8 mouse cellular contexts compared by ENCODE assay signal in the genomic region with DNA sequence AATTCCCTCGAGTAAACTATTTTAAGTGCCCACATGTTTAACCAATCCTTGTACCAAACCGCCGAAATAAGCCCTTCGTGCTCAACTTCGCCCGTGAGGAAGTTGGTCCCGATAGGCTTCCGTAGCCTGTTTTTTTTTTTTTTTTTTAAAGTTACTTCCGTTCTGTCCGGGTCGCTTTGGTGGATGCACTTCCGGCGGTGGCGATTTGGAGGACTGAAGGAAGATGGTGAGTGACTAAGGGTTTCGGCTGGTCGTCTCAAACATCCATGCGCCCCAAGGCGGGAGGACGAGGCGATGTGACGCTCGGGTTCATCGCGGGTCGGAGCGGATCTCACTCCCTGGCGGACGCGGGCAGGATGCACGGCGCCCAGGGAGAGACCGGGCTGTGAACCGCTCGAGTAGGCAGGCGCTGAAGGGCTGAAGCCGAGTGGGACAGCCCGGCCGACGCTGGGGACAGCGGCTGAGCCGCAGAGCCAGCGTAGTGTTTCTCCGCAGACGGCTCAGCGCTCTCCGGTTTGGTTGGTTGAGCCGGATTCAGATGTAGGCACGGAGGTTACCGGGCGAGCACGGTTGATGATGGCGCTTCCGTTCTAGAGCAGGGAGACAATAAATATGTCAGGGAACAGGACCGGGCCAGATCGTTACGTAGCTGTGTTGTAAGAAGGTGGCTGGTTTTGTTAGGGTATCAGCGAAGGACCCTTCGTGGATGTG. TPM values are rescaled to one million over a fixed set of nuclear protein-coding genes. Genes with fewer than 3 reads are reported as not detected.
A peak's percentile ranks its signal among the peaks of the same experiment; 100 is the strongest.
DNase-seq lines count a peak whose midpoint lies in the region; ATAC-seq lines count a peak whose summit lies in the region.

A gene (plus strand): TSS at position 169 of the 711 bp plus-strand sequence.

- H3K36me3 ChIP-seq in forebrain, embryonic 13.5 days (ENCODE audit: poor library complexity, severe bottlenecking): peaks cover 30% of the 10 kb centered on the region
- peaks cover 27% of the 10 kb centered on the region for H3K36me3 ChIP-seq in neural tube, embryonic 15.5 days

- no peaks in the 10 kb centered on the region for H3K9me3 ChIP-seq in forebrain, embryonic 13.5 days (replicated peaks)
- H3K9me3 ChIP-seq in neural tube, embryonic 15.5 days (replicated peaks): no peaks in the 10 kb centered on the region

- H3K4me3 ChIP-seq in forebrain, embryonic 13.5 days: peak within 1 kb of the TSS; percentile 94
- H3K4me3 ChIP-seq in neural tube, embryonic 15.5 days (replicated peaks): peak within 1 kb of the TSS; percentile 81

- H3K4me1 ChIP-seq in forebrain, embryonic 13.5 days: peaks cover 19% of the 10 kb centered on the region
- peaks cover 25% of the 10 kb centered on the region for H3K4me1 ChIP-seq in neural tube, embryonic 15.5 days

- H3K27me3 ChIP-seq in forebrain, embryonic 13.5 days: no peaks in the 10 kb centered on the region
- no peaks in the 10 kb centered on the region for H3K27me3 ChIP-seq in neural tube, embryonic 15.5 days (replicated peaks)

- DNase-seq in ES-CJ7 (ENCODE audit: low read depth, low spot score): peak; percentile 95
- peak; percentile 87 to 91 for DNase-seq in heart, postnatal 10 days
- peak; percentile 67 for DNase-seq in large intestine, adult 2 months (ENCODE audit: low read depth, low spot score)
- peak; percentile 75 to 84 for DNase-seq in lung, adult 18-20 months
- peak; percentile 83 for DNase-seq in testis, postnatal 14 days (ENCODE audit: low spot score)

- ATAC-seq in cerebellum, adult (ENCODE audit: insufficient number of reproducible peaks, low FRiP score, low TSS enrichment): peak; percentile 83
- peak; percentile 84 for ATAC-seq in forebrain, embryonic 13.5 days
- peak; percentile 87 for ATAC-seq in neural tube, embryonic 15.5 days (ENCODE audit: low FRiP score)

- H3K27ac ChIP-seq in forebrain, embryonic 13.5 days: peak within 1 kb of the TSS; percentile 83
- H3K27ac ChIP-seq in neural tube, embryonic 15.5 days (replicated peaks): peak within 1 kb of the TSS; percentile 92

- intact Hi-C loops in heart, postnatal 10 days (cut with DNase I): loop anchor here (5.0 kb wide), 1 partner anchor 143 kb away; no protein-coding TSS in a partner anchor

- peak within 1 kb of the TSS; percentile 93 for H3K4me2 ChIP-seq in forebrain, embryonic 13.5 days
- peak within 1 kb of the TSS; percentile 67 for H3K4me2 ChIP-seq in neural tube, embryonic 15.5 days

- WGBS in forebrain, embryonic 13.5 days: under 1% methylated on average over 58 of the region's 58 CpGs
- under 1% methylated on average over 58 of the region's 58 CpGs for WGBS in large intestine, adult 2 months
- WGBS in neural tube, embryonic 15.5 days: under 1% methylated on average over 58 of the region's 58 CpGs

- peak within 1 kb of the TSS; percentile 95 for H3K9ac ChIP-seq in forebrain, embryonic 13.5 days
- peak within 1 kb of the TSS; percentile 93 for H3K9ac ChIP-seq in neural tube, embryonic 15.5 days (replicated peaks)

RNA-seq across cellular contexts. Expression of the gene that starts here (rescaled TPM):
- 303 and 312 TPM in 2 replicates for polyA plus RNA-seq in forebrain, embryonic 13.5 days (2015; fragmentation: Nextera tagmentation; extraction: Ambion mirVana)
- 100 to 1,000 TPM; 141 to 147 TPM for total RNA-seq in heart, postnatal 10 days (2021)
- 41.6 and 42.8 TPM in 2 replicates for polyA plus RNA-seq in large intestine, adult 2 months (2012; rRNA removed)
- 280 and 292 TPM in 2 replicates for polyA plus RNA-seq in neural tube, embryonic 15.5 days (2015; fragmentation: Nextera tagmentation; extraction: Ambion mirVana)

Comparison
In these comparisons a context has a peak if more than half of its experiments do, and no peak if none do; other contexts are left out.
1. Peak in every context shown above with its lines: DNase-seq, ATAC-seq, H3K4me3 ChIP-seq and H3K27ac ChIP-seq.